Mouse (Mus musculus): ENCODE measurements around the gene Rnf121. TPM values are rescaled to one million over a fixed set of nuclear protein-coding genes. Genes with fewer than 3 reads are reported as not detected.
A peak's percentile ranks its signal among the peaks of the same experiment; 100 is the strongest.

Rnf121 gene
- total RNA-seq, 1 experiment, result 45.7 TPM

- Histone ChIP-seq H3K9ac (ENCODE audit: insufficient read depth, low read depth, low read length, poor library complexity, severe bottlenecking) (peak overlapping the region; percentile 71), H3K4me3 (ENCODE audit: insufficient read depth in 1 of 2, low read depth in 1 of 2, low read length in 2 of 2, poor library complexity in 1 of 2, severe bottlenecking in 1 of 2) (peak overlapping the region; percentile 65 to 86), H3K36me3 (ENCODE audit: control insufficient read depth, insufficient read depth, low read length, poor library complexity, severe bottlenecking) (no peaks in the 10 kb centered on the region), H3K9me3 (ENCODE audit: control insufficient read depth, insufficient read depth, low read depth, low read length) (no peaks in the 10 kb centered on the region), H3K4me1 (ENCODE audit: control insufficient read depth in 2 of 2, insufficient read depth in 2 of 2, low read length in 2 of 2, poor library complexity in 1 of 2) (peaks cover 3 to 6% of the 10 kb centered on the region in 2 experiments; a peak in 1 of 4 replicates), H3K27ac (ENCODE audit: insufficient read depth, low read depth, low read length, poor library complexity, severe bottlenecking) (peak overlapping the region; percentile 45)
- in situ Hi-C loops (cut with MboI; ENCODE audit: low sequenced_read_pairs in 2 of 2, unreplicated experiment in 2 of 2), result no loop called here
- no peak for TF ChIP-seq HCFC1 (IDR thresholded peaks at IDR 0.05; ENCODE audit: borderline replicate concordance, insufficient read depth, low read length)
- TF ChIP-seq MAFK (IDR thresholded peaks at IDR 0.05; ENCODE audit: insufficient read depth, low read depth, low read length), result no peak
- TF ChIP-seq ZC3H11A (IDR thresholded peaks at IDR 0.05; ENCODE audit: borderline replicate concordance, low read depth, low read length), result no peak
- TF ChIP-seq ZNF384 (IDR thresholded peaks at IDR 0.05; ENCODE audit: low read depth, low read length), result no peak
- TF ChIP-seq CHD2 (IDR thresholded peaks at IDR 0.05; ENCODE audit: low read depth, low read length), result no peak
- DNase-seq (ENCODE audit: low read depth, low spot score), result peak; percentile 35
These were observed 94.9 kb downstream of the Rnf121 start for GRCm38 (mm10) chr7:101970429-101970775.

- TF ChIP-seq MAFK (IDR thresholded peaks at IDR 0.05; ENCODE audit: insufficient read depth, low read depth, low read length) (no peak), HCFC1 (IDR thresholded peaks at IDR 0.05; ENCODE audit: borderline replicate concordance, insufficient read depth, low read length) (peak; percentile 59; the same call in 1 of the 2 replicates)
- H3K9me3 ChIP-seq (ENCODE audit: control insufficient read depth, insufficient read depth, low read depth, low read length), result no peaks in the 10 kb centered on the region
- in situ Hi-C loops (cut with MboI; ENCODE audit: low sequenced_read_pairs in 2 of 2, unreplicated experiment in 2 of 2), result no loop called here
- peak overlapping the region; percentile 65 to 86 for H3K4me3 ChIP-seq (ENCODE audit: insufficient read depth in 1 of 2, low read depth in 1 of 2, low read length in 2 of 2, poor library complexity in 1 of 2, severe bottlenecking in 1 of 2)
- peaks cover 3 to 6% of the 10 kb centered on the region in 2 experiments; a peak in 1 of 4 replicates for H3K4me1 ChIP-seq (ENCODE audit: control insufficient read depth in 2 of 2, insufficient read depth in 2 of 2, low read length in 2 of 2, poor library complexity in 1 of 2)
- no peaks in the 10 kb centered on the region for H3K36me3 ChIP-seq (ENCODE audit: control insufficient read depth, insufficient read depth, low read length, poor library complexity, severe bottlenecking)
- H3K27ac ChIP-seq (ENCODE audit: insufficient read depth, low read depth, low read length, poor library complexity, severe bottlenecking), result peak overlapping the region; percentile 45; the same call in 1 of the 2 replicates
- H3K9ac ChIP-seq (ENCODE audit: insufficient read depth, low read depth, low read length, poor library complexity, severe bottlenecking), result peak overlapping the region; percentile 71
- peak; percentile 56 for DNase-seq (ENCODE audit: low read depth, low spot score)
These were observed 95.4 kb downstream of the Rnf121 start for GRCm38 (mm10) chr7:101969694-101970428.

Other genes starting within 250 kb of the Rnf121 start
- 1.1 and 1.3 TPM in 2 replicates for gene Phox2a, start 247.2 kb downstream of the Rnf121 start, total RNA-seq (2012; rRNA removed)
- 57.1 and 71.4 TPM in 2 replicates for gene Inppl1, start 227.2 kb downstream of the Rnf121 start, total RNA-seq (2012; rRNA removed)
- gene Folr2, start 208.3 kb downstream of the Rnf121 start, total RNA-seq (2012; rRNA removed), result 4.2 and 4.3 TPM in 2 replicates
- 105 and 123 TPM in 2 replicates for gene Anapc15, start 201.8 kb downstream of the Rnf121 start, total RNA-seq (2012; rRNA removed)
- gene Folr1, start 194.7 kb downstream of the Rnf121 start, total RNA-seq (2012; rRNA removed), result 536 and 562 TPM in 2 replicates
- 90.8 and 106 TPM in 2 replicates for gene Lamtor1, start 159.6 kb downstream of the Rnf121 start, total RNA-seq (2012; rRNA removed)
- 1.9 and 3.0 TPM in 2 replicates for gene Tomt, start 159.1 kb downstream of the Rnf121 start, total RNA-seq (2012; rRNA removed)
- 2.6 TPM in 2 replicates for gene Lrrc51, start 131.6 kb downstream of the Rnf121 start, total RNA-seq (2012; rRNA removed)
- 91.0 and 95.6 TPM in 2 replicates for gene Numa1, start 131.4 kb downstream of the Rnf121 start, total RNA-seq (2012; rRNA removed)
- gene Il18bp, start 46.8 kb downstream of the Rnf121 start, total RNA-seq (2012; rRNA removed), result 11.0 and 15.0 TPM in 2 replicates
- 32.2 and 43.6 TPM in 2 replicates for gene Xndc1, start within 50 bp of the Rnf121 start, total RNA-seq (2012; rRNA removed)
- 0.76 and 1.1 TPM in 2 replicates for gene Xntrpc, start 244 bp upstream of the Rnf121 start, total RNA-seq (2012; rRNA removed)
- gene Trpc2, start 17.6 kb upstream of the Rnf121 start, total RNA-seq (2012; rRNA removed), result 0.36 and 1.3 TPM in 2 replicates
- 0.45 and 0.90 TPM in 2 replicates for gene Art1, start 36.3 kb upstream of the Rnf121 start, total RNA-seq (2012; rRNA removed)
- 2.6 and 3.2 TPM in 2 replicates for gene Art5, start 44.0 kb upstream of the Rnf121 start, total RNA-seq (2012; rRNA removed)
- 0.27 and 0.42 TPM in 2 replicates for gene Chrna10, start 51.4 kb upstream of the Rnf121 start, total RNA-seq (2012; rRNA removed)
- 50.5 and 59.4 TPM in 2 replicates for gene Nup98, start 144.7 kb upstream of the Rnf121 start, total RNA-seq (2012; rRNA removed)
- gene Pgap2, start 144.7 kb upstream of the Rnf121 start, total RNA-seq (2012; rRNA removed), result 24.0 and 30.1 TPM in 2 replicates
- 3.8 and 4.3 TPM in 2 replicates for gene Rhog, start 190.6 kb upstream of the Rnf121 start, total RNA-seq (2012; rRNA removed)
- gene Stim1, start 202.3 kb upstream of the Rnf121 start, total RNA-seq (2012; rRNA removed), result 22.4 and 31.3 TPM in 2 replicates

Data from ES-E14 (cell line).